Mouse (Mus musculus): ENCODE results near the gene Foxp3. TPM values are rescaled to one million over a fixed set of nuclear protein-coding genes. Genes with fewer than 3 reads are reported as not detected.

The Foxp3 gene
- total and polyA plus RNA-seq, 2 experiments, result 0.07 TPM; not detected in 1

- H3K36me3 ChIP-seq (ENCODE audit: control insufficient read depth, insufficient read depth, low read length), result no peaks in the 10 kb centered on the region
- no peak overlapping the region for H3K27ac ChIP-seq (replicated peaks; ENCODE audit: insufficient read depth, low read depth, low read length)
- no peaks in the 10 kb centered on the region for H3K27me3 ChIP-seq (ENCODE audit: control insufficient read depth, insufficient read depth, low read length)
- H3K4me1 ChIP-seq (ENCODE audit: control insufficient read depth, insufficient read depth, low read length), result peaks cover 11% of the 10 kb centered on the region
- no peak for DNase-seq (ENCODE audit: extremely low read depth, low read depth, low spot score)
- no peak overlapping the region for H3K9ac ChIP-seq (ENCODE audit: low read depth, low read length)
- no peaks in the 10 kb centered on the region for H3K79me2 ChIP-seq (ENCODE audit: control insufficient read depth, insufficient read depth, low read length)
- WGBS, result 64% methylated on average over 7 of the region's 7 CpGs
- TF ChIP-seq CTCF (IDR thresholded peaks at IDR 0.05; ENCODE audit: low read depth, low read length), result no peak
- no peak for TF ChIP-seq POLR2A (IDR thresholded peaks at IDR 0.05; ENCODE audit: extremely low read depth, insufficient read depth, low read length)
- H3K4me3 ChIP-seq (ENCODE audit: insufficient read depth, low read depth, low read length), result no peak overlapping the region
These were observed 2.8 kb upstream of the Foxp3 start for GRCm38 (mm10) chrX:7570481-7571175.

- TF ChIP-seq CTCF (IDR thresholded peaks at IDR 0.05; ENCODE audit: low read depth, low read length), result no peak
- no peak for TF ChIP-seq POLR2A (IDR thresholded peaks at IDR 0.05; ENCODE audit: extremely low read depth, insufficient read depth, low read length)
- no peak overlapping the region for H3K27ac ChIP-seq (replicated peaks; ENCODE audit: insufficient read depth, low read depth, low read length)
- H3K4me1 ChIP-seq (ENCODE audit: control insufficient read depth, insufficient read depth, low read length), result peaks cover 11% of the 10 kb centered on the region
- no peaks in the 10 kb centered on the region for H3K79me2 ChIP-seq (ENCODE audit: control insufficient read depth, insufficient read depth, low read length)
- H3K4me3 ChIP-seq (ENCODE audit: insufficient read depth, low read depth, low read length), result no peak overlapping the region
- H3K36me3 ChIP-seq (ENCODE audit: control insufficient read depth, insufficient read depth, low read length), result no peaks in the 10 kb centered on the region
- no peak overlapping the region for H3K9ac ChIP-seq (ENCODE audit: low read depth, low read length)
- no peak for DNase-seq (ENCODE audit: extremely low read depth, low read depth, low spot score)
- H3K27me3 ChIP-seq (ENCODE audit: control insufficient read depth, insufficient read depth, low read length), result no peaks in the 10 kb centered on the region
- 88% methylated on average over 9 of the region's 9 CpGs for WGBS
These were observed 1.8 kb upstream of the Foxp3 start for GRCm38 (mm10) chrX:7571565-7572136.

- no peak for DNase-seq (ENCODE audit: extremely low read depth, low read depth, low spot score)
- H3K9ac ChIP-seq (ENCODE audit: low read depth, low read length), result no peak overlapping the region
- TF ChIP-seq CTCF (IDR thresholded peaks at IDR 0.05; ENCODE audit: low read depth, low read length) (no peak), POLR2A (IDR thresholded peaks at IDR 0.05; ENCODE audit: extremely low read depth, insufficient read depth, low read length) (no peak)
- WGBS, result 41% methylated on average over 10 of the region's 10 CpGs
- H3K27me3 ChIP-seq (ENCODE audit: control insufficient read depth, insufficient read depth, low read length), result no peaks in the 10 kb centered on the region
- no peaks in the 10 kb centered on the region for H3K36me3 ChIP-seq (ENCODE audit: control insufficient read depth, insufficient read depth, low read length)
- H3K79me2 ChIP-seq (ENCODE audit: control insufficient read depth, insufficient read depth, low read length), result no peaks in the 10 kb centered on the region
- no peak overlapping the region for H3K4me3 ChIP-seq (ENCODE audit: insufficient read depth, low read depth, low read length)
- H3K4me1 ChIP-seq (ENCODE audit: control insufficient read depth, insufficient read depth, low read length), result peaks cover 11% of the 10 kb centered on the region
- no peak overlapping the region for H3K27ac ChIP-seq (replicated peaks; ENCODE audit: insufficient read depth, low read depth, low read length)
These were observed 978 bp upstream of the Foxp3 start for GRCm38 (mm10) chrX:7572466-7572865.

GRCm38 (mm10) chrX:7574087-7574884 is 842 bp downstream of the Foxp3 start, which contains the start of gene Ppp1r3f:
Gene Ppp1r3f (minus strand): TSS chrX:7574283.
- Histone ChIP-seq H3K9ac (ENCODE audit: low read depth, low read length) (peak within 1 kb of the TSS; percentile 83), H3K4me3 (ENCODE audit: insufficient read depth, low read depth, low read length) (peak within 1 kb of the TSS; percentile 68), H3K36me3 (ENCODE audit: control insufficient read depth, insufficient read depth, low read length) (no peaks in the 10 kb centered on the region), H3K79me2 (ENCODE audit: control insufficient read depth, insufficient read depth, low read length) (no peaks in the 10 kb centered on the region), H3K4me1 (ENCODE audit: control insufficient read depth, insufficient read depth, low read length) (peaks cover 11% of the 10 kb centered on the region), H3K27ac (replicated peaks; ENCODE audit: insufficient read depth, low read depth, low read length) (peak within 1 kb of the TSS; percentile 72), H3K27me3 (ENCODE audit: control insufficient read depth, insufficient read depth, low read length) (no peaks in the 10 kb centered on the region)
- TF ChIP-seq CTCF (IDR thresholded peaks at IDR 0.05; ENCODE audit: low read depth, low read length) (no peak), POLR2A (IDR thresholded peaks at IDR 0.05; ENCODE audit: extremely low read depth, insufficient read depth, low read length) (no peak)
- DNase-seq (ENCODE audit: extremely low read depth, low read depth, low spot score), result peak; percentile 89
- 3% methylated on average over 64 of the region's 65 CpGs for WGBS

- no peak for TF ChIP-seq CTCF (IDR thresholded peaks at IDR 0.05; ENCODE audit: low read depth, low read length)
These were observed 1.4 kb downstream of the Foxp3 start for GRCm38 (mm10) chrX:7574885-7575231.

More at GRCm38 (mm10) chrX:7574885-7575231, 1.4 kb downstream of the Foxp3 start:
- Histone ChIP-seq H3K4me1 (ENCODE audit: control insufficient read depth, insufficient read depth, low read length) (peaks cover 11% of the 10 kb centered on the region), H3K27ac (replicated peaks; ENCODE audit: insufficient read depth, low read depth, low read length) (no peak overlapping the region), H3K9ac (ENCODE audit: low read depth, low read length) (no peak overlapping the region), H3K79me2 (ENCODE audit: control insufficient read depth, insufficient read depth, low read length) (no peaks in the 10 kb centered on the region), H3K4me3 (ENCODE audit: insufficient read depth, low read depth, low read length) (peak overlapping the region; percentile 22; the same call in 1 of the 2 replicates), H3K27me3 (ENCODE audit: control insufficient read depth, insufficient read depth, low read length) (no peaks in the 10 kb centered on the region), H3K36me3 (ENCODE audit: control insufficient read depth, insufficient read depth, low read length) (no peaks in the 10 kb centered on the region)
- DNase-seq (ENCODE audit: extremely low read depth, low read depth, low spot score), result no peak
- WGBS, result 6% methylated on average over 6 of the region's 6 CpGs
